Mouse (Mus musculus): ENCODE data around the gene Mrpl45.
"Not testable (repeated sequence)": the region's sequence is repeated elsewhere in the genome, so short reads cannot be mapped to it uniquely, and the experiment has no call there.

DNA sequence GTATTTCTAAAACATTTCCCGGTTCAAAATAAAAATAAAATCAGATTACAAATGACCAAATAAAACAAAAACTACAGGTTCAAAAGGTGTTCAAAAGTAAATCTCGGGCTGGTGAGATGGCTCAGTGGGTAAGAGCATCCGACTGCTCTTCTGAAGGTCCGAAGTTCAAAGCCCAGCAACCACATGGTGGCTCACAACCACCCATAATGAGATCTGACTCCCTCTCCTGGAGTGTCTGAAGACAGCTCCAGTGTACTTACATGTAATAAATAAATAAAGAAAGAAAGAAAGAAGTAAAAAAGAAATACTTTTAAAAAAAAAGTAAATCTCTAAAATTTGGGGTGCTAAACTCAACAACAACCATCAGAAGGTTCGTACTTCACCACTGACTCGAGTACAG lies 40.6 kb upstream of the Mrpl45 start:
- peak in 1 of 2 experiments; percentile 56; a peak in 2 of 4 replicates for TF ChIP-seq CTCF (conservative IDR thresholded peaks at IDR 0.05 in 1 of 2, IDR thresholded peaks at IDR 0.05 in 1 of 2; ENCODE audit: low read depth in 2 of 2, low read length in 2 of 2)
- TF ChIP-seq POLR2A (IDR thresholded peaks at IDR 0.05; ENCODE audit: low read depth, low read length) = not testable (repeated sequence)
